Mouse (Mus musculus): ENCODE results near the gene Nfia.

DNA sequence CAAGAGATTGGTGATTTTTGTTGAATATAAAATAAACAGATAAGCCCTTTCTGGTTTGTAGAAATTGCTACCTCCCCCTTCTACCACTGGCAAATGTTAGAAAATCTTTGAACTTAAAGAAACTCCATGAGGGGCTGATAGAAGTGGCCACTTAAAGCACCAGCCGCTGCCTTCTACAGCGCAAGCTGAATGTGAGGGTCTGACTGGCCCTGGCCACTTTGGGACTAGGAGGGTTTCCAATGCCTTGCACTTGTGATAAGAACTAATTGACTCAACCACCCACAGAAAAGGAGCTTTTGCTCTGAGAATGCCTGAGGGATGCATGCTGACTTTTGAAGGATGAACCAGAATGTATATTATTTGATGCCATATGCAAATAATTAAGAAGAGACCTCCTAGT, 171.8 kb downstream of the Nfia start:
- TF ChIP-seq POLR2A (IDR thresholded peaks at IDR 0.05; ENCODE audit: control insufficient read depth, low read depth, low read length), result no peak
- no peak for TF ChIP-seq CTCF (IDR thresholded peaks at IDR 0.05; ENCODE audit: control insufficient read depth, insufficient read depth, insufficient replicate concordance, low read depth, low read length)
